Mouse (Mus musculus) adrenal gland, adult (tissue): ENCODE data around the gene Prep.

Experiments used
- DNase-seq, 2 experiments: peaks; one replicate each; pipeline ENCODE4 v3.0.0; 2022 to 2023; ENCODE audit warnings: low spot score in 1 of 2; ENCODE audit not compliant: inconsistent age in 2 of 2

The Prep gene

DNA sequence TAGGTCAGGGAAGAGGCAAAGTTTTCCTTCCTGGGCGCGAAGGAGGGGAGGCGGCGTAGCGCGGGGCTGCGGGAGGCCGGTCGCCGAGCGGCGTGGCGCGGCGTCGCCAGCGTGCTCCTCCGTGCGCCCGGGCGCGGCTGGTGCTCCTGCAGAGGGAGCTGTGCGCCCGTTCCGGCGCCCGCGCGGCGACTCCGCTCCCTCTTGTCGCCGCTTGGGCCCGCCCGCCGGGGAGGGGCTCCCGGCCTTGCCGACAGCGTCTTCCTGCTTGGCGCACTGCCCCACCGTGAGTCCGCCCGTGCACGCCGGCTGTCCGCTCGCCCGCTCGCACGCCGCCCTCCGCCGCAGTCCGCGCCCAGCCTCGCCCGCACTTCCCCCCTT is at the start of gene Prep:
TSS of gene Prep (plus strand) at position 273 of the 378 bp plus-strand sequence.
- peak; percentile 96 to 98 for DNase-seq

DNA sequence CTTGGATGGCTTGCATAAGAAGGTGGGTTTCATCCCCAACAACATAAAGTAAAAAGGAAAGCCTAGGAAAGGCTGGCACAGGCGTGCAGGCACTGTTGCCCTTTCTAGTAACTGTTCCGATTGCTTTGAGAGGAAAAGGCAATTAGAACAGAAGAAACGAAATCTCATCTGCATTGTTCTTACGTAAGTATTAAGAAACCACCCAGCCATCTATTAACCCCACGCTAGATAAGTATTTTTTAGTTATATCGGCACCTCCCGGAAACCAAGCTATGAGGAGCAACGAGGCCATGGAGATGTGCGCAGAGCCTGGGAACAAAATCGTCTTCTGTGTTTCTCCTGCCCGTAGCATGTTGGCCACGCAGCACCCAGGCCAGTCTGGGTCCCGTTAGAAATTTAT is 49.7 kb upstream of the Prep start:
- DNase-seq = no peak

DNA sequence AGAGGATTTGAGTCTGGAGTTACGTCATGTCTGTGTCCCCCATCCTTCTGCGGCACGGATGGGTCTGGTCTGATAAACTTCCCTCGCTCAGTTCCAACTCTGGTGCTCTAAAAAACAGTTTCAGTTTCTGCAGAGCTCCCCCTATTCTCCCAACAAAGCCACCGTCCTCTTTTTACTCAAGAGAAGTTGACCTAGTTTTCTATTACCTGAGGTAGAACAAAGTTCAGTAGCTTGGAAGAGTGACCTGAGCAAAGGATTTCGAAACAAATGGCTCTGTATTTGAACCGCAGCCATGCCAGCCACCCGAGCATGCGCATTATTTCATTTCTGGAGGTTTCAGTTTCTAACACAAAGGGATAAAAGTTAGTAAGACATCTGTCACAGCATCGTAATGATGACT is 49.2 kb upstream of the Prep start:
- DNase-seq = no peak

DNA sequence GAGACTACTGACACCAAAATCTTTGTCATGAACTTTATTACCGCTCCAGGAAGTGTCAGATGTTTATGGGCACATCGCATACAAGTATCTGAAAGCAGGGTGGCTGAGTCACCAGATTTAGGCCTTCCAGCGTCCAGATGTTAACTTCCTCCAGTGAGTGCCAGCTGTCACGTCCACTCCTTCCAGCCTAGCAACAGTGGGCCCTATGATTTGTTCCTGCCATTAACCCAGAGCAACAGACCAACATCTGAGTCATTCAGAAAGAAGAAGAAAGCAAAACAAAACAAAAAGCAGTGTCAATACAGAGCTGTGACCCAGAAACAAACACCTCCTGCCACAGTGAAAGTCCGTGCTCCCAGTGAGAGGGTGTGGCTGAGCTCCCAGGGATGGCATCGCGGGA is 47.6 kb upstream of the Prep start:
- DNase-seq = no peak

DNA sequence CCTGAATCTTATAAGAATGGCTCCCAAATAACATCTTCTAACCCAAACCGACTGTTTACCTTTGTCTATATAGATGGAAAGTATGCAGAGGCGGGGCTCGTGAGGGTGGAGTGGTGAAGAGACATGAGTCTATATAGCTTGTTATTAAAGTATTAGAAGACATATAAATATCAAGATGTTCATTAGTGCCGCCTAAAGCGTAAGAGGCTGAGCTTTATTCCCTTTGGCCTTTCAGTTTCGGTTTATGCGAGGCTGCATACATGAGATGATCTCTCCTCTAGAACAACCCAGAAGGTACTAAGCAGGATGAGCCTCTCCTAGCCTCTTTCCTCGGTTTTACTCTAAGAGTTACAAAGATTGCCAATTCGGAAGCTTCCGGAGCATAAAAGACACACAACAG is 47.2 kb upstream of the Prep start:
- DNase-seq = no peak

DNA sequence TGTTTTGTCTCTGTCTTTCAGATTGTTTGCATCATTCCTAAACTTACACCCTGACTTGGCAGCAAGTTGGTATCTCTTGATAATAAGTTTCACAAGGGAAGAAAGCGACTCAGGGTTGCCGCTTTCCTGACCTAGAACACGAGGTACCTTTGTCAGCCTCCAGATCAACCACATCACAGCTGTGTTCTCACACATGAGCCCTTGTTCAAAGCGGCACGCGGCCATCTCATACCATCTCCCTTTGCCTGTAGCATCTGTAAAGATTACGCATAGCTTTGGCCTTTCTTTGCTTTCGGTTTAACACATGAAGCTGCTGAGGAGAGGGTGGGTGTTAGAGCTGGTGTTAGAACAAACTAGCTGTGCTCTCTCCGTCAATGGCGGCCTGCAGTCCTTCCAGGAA is 46.7 kb upstream of the Prep start:
- DNase-seq = no peak

DNA sequence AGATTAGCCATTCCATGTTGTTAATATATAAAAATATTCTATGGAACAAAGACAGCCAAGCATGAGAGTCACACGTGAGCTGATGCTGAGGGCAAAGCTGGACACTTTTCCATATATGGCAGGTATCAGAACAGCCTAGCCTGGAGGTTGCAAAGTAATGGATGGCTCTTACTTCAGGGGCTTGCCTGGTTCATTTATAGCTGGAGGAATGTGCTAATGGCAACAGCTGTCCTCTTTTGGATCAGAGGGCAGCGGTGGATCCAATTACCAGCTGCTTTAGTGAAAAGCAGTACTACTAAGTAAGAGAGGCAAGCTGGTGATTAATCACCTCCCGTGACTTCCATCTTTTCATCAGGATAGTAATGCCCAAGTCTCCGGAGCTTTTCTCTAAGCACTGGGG is 41.8 kb upstream of the Prep start:
- DNase-seq = no peak

DNA sequence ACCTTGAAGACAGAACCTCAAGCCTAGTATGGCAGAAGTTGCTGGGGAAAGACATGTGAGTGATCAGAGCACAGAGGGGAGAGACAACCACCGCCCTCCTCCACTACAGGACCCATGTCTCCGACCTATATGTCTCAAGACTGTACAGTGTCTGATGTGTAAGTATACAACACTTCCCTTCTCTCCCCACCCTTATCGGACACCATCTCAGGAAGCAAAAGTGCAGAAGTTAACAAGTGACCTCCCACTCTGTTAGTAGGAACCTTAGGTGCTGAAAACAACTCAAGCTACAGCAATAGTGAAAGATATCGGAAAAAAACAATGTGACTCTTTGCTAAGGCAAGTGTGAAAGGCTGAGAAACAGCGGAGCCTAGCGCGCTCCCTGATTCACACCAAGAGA is 40.1 kb upstream of the Prep start:
- DNase-seq = no peak

DNA sequence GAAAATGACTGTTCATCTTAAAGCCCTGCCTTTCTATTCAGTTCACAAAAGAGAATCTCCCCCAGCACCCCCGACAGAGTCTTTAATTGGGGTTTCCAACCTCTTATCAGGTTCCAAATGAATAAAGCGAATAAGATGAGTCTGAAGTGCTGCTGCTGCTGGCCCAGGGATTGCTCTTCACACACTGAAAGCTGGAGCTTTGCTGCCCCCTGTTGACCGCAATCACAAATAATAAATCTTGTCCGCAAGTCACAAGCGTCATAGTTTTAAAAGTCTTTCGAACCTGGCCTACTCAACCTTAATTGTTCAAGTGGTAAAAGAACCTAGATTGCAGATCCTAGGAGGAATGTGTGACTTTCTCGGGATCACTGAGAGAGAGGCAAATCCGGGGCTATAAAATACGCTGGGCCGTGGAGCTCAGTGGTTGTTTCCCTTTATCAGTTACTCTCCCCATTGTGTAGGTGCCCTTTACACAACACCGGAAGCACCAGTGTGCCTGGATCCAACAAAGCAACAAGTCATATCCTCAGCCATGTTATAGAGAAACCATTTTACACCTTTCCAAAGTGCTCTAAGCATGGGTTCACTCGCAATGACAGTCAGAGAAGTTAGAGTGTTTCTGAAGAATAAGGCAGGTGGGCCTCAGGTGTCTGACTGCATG is 21.6 kb upstream of the Prep start:
- DNase-seq = peak; percentile 73 to 93

DNA sequence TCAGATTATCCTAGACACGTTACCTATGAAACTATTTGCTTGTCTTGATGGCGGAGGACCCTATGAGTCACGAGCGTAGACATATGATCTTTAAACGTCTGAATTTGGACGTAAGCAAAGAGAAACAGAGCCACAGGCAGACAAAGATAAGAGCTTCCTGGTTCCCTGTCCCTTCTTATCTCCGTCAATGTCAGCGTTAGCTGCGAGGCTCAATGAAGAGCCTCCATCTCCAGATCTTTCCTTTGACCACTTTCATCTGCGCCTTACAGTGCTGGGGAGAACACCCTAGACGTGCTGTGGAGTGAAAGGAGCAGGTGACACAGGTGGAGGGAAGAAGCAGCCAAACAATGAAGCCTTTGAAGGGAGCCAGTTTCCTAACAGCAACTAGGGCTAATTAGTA is 18.8 kb upstream of the Prep start:
- no peak for DNase-seq

DNA sequence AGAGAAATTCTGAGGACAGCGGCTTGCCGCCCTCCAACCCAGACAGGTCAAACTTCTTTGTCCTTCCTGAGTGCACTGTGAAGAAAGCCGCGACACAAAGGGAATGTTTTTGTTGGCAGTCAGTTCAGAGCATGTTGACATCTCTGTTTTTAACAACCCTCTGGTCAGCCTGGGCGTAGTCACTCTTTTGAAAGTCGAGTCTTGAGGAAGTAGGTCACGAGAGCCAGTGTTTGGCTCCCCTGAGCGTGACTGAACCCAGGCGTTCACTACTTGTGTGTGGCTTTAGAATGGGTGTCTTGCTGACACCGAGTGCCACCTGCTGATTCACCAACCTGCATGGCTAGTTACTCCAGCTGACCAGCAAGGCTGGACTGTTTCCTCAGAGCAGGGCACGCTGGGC is 18.4 kb upstream of the Prep start:
- DNase-seq = peak; percentile 43 to 87

DNA sequence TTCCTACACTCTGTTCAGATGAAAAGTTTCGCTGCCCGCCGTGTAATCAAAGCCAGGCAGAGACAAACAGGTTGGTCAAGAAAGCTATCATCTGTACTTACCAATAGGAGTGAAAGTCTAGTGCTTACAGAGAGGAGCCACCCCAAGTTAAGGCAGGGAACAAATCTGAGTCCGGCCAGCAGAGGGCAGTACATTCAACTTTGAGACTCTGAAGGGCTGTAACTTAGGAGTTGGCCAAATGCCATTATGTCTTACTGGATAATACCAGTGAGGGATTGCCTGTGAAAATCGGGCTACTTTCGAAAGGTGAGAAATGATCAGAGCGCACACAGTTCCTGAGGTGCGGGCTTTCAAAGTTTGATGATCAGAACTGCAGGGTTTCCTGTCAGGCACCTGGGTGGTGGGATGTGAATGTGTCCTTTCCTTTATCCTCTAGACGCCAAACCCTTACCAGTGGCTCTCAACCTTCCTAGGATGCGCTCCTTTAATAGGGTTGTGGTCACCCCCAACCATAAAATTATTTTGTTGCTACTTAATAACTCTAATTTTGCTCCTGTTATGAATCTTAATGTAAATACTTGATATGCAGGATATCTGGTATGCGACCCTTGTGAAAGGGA is 15.8 kb upstream of the Prep start:
- DNase-seq = peak; percentile 78 to 95

DNA sequence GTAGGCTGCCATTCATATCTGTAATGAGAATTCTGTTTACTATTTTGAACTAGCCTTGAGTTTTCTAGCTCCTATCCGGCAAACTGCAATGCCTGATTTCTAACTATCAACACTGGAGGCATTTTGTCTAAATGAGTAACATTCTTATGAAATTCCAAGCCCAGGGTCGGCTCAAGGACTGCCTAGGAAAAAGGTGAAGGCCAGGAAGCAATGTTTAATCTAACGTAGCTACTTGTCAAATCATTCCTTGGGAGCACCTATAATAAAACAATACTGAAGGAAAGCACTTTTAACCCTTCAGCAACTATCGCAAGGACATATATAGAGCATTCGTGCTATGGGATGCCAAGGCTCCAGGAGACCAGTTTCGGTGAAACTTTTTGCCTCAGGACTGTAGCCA is 8.6 kb upstream of the Prep start:
- peak; percentile 50 to 86 for DNase-seq

DNA sequence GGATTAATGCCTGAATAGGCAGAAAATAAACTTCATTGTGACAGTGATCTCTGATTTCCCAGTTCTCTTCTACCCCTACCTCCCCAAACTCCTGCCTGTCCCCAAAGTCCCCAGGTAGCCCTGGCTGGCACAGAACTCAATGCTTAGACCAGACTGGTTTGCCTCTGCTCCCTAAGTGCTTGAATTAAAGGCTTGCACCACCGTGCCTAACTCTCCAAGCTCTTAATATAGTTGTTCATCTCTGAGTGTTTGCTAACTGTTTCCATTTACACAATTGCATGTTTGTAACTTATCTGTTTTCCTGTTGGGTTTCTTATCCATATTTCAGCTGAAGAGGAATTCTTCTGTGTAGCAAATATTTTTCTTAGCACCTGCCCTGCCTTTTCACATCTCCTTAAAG is 6.2 kb upstream of the Prep start:
- DNase-seq = no peak

DNA sequence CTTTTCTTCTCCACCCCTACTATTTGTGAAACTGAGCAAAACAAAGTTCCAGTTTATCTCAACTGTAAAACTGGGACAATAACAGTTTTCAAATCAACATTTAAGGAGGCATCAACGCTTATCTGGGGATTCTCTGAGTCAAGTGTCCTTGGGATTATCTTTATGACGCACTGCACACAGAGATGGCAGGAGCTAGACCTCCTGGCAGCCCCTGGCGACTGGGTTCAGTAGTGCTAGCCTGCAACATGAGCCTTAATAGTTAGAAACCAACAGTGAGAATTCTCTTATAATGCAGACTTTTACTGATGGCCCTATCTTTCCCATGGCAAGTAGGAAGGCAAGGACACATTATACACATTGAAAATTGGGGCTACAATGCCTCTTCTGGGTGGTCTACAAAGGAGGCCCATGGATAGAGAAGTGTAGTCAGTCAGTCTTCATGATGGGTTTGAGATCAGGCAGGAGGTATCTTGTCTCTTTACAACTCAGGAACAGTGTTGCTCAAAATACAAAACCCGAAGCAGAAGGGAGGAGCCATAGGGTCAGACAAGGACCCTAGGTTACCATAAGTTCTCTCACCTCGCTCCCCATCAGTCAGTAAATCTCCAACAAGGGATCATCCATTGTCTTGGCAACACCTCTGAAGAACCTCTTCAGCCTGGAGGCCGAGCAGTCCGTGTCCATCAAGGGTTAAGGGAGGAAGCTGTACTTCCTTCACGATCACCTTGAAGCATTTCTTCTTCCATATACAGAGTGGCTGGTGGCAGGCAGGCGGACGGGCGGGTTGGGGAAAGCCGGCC is 672 bp upstream of the Prep start:
- peak; percentile 63 to 85 for DNase-seq

DNA sequence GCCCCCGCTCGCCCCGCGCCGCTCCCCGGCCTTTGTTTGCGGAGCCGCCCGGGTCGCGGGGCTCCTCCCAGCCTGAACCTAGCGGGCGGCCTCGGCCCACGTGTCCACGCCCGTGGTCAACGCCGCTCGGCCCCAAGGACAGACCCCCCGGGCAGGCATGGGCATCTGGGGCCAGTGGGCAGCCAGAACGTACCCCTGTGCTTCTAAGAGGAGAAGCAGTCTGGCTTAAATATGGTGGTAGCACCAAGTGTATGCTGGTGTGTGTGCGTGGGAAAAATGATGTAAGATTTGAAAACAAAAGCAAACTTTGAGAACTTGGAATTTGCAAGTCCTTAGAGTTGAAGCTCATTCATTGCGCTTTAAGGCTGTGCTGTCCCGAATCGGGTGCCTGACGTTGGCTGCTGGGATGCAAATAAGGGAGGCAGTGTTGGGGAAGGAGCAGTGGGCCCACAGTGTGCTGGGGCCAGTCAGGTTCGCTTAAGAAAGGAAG is 478 bp downstream of the Prep start:
- DNase-seq = no peak

DNA sequence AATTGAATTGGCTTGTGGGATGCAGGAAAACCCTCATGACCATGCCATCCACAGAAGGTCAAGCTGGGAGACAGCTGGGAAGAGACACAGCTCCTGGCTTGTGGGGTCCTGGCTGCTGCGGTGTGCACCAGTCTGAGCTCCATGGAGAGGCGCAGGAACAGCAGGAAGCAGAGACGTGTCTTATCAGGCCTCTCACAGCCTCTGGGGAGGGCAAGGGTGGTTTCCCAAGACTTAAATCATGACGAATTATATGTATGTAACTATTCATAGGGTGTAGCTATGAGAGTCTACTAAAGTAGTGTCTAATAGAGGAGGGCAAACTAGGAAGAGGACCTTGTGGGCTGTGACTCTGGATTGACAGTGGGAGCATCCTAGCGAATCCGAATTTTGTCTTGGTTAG is 2.6 kb downstream of the Prep start:
- no peak for DNase-seq

DNA sequence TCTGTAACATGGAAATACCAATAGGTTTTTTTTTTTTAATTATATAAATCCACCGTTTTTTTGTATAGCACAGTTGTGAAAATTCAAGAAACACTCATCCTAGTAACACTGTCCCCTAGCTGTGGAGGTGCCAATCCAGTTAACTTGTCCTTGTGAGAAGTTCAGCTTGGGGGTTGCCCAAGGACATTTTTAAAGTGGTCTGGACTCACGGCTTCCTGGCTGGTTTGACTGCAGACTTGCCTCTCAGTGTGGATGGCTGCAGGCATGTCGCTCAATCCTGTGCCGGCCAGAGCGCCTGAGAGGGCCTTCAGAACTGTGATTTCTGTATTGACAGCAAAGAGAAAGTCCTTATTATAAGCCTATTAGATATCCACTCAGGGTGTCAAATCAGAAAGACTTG is 3.4 kb downstream of the Prep start:
- DNase-seq = peak; percentile 52 to 78

DNA sequence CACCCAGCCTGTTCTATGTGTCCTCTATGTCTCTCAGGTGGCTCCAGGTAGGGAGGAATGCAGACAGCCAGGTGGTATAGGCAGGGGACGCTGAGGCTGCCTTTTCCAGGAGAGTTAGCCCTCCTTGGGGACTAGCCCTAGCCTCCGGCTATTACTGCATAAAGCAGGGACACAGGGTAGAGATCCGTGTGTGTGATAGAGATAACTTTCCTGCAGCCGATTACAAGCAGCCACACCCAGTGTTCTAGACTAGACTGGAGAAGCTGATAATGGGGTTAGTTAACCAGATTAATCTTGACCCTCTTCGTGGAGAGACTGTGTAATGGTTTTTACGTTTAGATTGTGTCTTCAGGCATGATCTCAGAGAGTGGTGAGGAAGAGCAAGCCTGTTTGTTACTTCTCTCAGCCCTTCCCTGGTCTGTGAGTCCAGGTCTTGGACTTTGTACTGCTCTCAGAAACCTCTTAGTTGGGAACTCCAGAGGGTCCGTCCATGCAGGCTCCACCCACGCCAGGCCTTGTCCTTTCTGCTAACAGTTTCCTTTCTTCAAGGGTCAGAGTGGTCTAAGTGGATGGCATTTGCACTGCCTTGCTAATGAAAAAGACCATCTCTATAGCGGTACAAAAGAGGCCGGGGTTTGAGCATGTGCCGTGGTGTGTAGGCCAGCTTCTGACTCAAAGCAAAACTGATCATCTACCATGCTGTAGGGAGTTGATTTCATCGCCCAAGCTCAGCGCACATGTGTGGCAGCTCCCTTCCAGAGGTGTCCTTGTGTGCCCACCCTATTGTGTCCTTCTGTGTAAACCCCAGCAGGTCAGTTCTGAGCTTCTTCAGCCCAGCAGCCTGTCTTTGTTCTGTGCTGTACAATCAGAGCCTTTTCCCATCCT is 4.2 kb downstream of the Prep start:
- peak in 1 of 2 experiments; percentile 40 for DNase-seq

DNA sequence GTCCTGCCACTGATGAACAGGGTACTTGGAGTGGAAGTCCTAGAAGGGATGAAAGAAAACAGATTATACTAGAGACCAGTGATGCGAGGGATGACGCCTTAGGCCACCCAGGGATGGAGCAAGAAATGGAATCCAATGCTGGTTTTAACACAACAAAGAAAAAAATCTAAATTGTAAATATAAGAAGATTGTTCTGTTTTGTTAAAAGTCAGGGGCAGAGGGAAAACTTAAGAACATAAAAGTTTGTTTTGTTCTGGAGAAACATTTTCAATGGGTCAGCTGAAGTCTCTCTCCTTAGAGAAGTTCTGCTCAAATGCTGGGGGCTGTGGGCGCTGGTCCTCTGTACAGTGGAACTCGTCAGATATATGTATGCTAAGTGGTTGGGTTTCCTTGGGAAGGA is 5.3 kb downstream of the Prep start:
- no peak for DNase-seq

DNA sequence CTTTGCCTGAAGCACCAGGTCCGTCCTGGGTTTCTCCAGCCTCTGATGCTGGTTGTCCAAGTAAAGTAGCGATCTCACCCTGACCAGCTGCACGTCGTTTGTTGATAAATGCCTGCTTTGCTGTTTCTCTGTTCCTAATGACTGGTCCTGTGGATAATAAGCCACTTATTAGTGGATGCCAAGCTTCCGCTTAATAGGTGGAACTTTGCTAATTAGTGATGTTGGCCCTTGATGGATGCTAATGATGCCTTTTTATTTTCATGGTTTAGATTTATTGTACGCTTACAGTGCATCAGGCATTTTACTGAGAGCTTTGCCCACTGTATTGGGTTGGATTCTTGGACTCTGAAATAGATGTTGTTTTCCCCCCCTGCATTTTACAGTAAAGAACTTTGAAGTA is 7.5 kb downstream of the Prep start:
- no peak for DNase-seq
